Mouse (Mus musculus) large intestine, adult 2 months (tissue): Measurements from ENCODE around the gene Tsg101. TPM values are rescaled to one million over a fixed set of nuclear protein-coding genes. Genes with fewer than 3 reads are reported as not detected.

Experiments
- DNase-seq: peaks from one replicate; pipeline ENCODE4 v3.0.0-alpha.2; 2012; ENCODE audit warnings: low read depth, low spot score
- WGBS: fragments of 180-500 bp; shearing (Covaris S2); methylation state at CpG from one replicate; pipeline ENCODE4 v1.1.7; 2018; 5-methylcytosine and 5-hydroxymethylcytosine counted together
- polyA plus RNA-seq: library from polyadenylated mRNA; depleted of rRNA; stranded (reverse); fragments of >200 nt; gene quantifications from 2 replicates; pipeline ENCODE4 v1.2.3, GENCODE M21; 2012

The Tsg101 gene
- polyA plus RNA-seq, 1 experiment: 71.2 TPM

DNA sequence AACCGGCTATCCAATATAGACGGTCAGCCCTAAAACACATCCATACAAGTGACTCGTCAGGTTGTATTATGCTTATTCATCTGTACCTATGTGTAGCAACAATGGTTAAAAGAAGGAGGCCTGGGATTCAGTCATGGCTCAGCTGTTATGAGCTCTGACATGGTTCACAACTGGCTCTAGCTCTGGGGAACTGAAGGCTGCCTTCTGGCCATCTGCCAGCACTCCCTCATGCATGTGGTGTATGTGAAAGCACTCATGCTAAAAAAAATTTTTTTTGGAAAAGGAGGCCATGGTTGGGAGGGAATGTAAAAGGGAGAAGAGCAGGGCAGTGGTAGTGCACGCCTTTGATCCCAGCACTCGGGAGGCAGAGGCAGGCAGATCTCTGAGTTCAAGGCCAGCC is 39.9 kb downstream of the Tsg101 start:
- 94% methylated on average over 5 of the region's 5 CpGs for WGBS
- no peak for DNase-seq

DNA sequence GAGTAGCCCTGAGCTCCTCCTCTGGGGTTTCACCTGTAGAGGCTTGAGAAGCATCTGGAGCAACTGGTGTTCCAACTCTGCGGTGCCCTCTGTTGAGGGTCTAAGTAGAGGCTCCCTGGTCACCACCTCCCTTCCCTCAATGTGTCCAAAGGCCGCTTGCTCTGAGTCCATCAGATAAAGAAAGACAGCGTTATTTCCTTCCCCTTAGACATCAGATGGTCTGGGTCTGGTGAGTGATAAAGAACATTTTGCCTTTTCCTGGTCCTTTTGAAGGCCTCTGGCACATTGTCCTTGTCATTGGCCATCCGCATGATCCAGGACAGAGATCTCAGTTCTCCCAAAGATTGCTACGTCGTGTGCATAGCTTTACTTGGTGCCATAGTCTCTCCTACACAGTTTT is 42.5 kb downstream of the Tsg101 start:
- no peak for DNase-seq
- 80% methylated on average over 6 of the region's 6 CpGs for WGBS

DNA sequence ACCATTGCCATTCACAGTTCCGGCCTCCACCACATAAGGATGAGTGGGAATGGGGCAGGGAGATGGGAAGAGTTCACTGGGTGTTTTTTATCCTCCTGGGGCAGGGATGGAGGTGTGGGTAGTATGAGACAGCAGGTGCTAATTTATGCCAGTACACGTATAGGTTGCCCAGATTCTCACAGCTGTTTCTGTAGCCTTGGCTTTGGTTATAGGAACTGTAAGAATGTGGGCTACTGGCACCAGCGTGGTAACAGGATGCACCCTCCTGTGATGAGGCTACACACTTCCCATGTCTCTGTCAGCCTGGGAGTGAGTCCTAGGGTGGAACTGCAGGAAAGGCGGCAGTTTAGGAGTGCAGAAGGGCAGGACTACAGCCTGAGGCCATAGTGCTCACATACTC is 42.9 kb downstream of the Tsg101 start:
- no peak for DNase-seq
- 64% methylated on average over 4 of the region's 4 CpGs for WGBS

DNA sequence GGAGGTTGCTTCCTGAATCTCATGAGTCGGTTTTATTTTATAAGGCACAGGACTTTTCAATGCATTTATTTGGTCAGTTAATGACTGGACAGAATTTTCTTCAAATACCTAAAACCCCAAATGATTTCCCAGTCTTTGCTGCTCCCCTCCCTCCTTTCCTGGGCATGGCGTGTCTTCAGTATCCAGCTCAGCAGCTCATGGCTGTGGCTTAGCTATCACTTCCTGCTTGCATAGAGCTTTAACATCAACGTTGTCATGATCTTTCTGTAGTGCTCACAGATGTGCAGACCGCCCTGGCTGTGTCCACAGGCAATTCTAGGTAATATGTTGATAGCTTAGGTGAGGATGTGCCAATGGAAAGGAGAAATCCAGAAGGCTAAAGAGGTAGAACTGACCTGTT is 47.8 kb downstream of the Tsg101 start:
- 59% methylated on average over 4 of the region's 4 CpGs for WGBS
- DNase-seq: no peak

DNA sequence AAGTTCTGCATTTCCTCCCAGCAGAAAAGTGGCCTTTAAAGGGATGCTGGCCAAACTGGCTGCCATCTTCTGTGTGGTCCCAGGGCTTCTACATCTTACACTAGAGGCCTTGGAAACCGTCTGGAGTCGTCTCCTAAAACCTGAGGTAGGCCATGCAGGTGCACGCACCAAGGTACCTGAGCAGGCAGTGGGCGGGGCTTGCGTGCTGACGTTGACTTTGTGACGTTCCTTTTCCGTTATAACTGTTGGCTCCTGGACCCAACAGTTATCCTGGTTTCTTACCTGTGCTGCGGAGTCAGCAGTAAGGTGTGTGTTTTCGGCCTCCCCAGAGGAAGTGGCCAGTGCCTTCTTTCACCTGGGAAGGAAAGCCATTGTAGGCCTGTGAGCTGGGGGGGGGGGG is 58.8 kb downstream of the Tsg101 start, which contains the start of gene Ldhc:
Gene Ldhc (plus strand): TSS at position 208 of the 400 bp plus-strand sequence.
- no peak for DNase-seq
- WGBS: 39% methylated on average over 10 of the region's 10 CpGs

DNA sequence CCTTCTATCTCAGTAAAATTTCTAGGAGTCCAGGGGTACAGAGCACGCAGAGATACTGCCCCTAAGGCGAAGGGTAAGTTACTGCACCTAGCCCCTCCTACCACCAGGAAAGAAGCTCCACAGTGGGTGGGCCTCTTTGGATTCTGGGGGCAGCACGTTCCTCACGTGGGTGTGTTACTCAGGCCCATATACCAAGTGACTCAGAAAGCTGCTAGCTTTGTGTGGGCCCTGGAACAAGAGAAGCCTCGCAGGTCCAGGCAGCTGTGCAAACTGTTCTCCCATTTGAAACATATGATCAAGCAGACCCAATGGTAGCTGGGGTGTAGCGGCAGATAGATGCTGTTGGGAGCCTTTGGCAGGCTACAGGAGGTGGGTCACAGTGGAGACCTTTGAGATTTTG is 60.7 kb downstream of the Tsg101 start:
- DNase-seq: no peak
- 48% methylated on average over 6 of the region's 6 CpGs for WGBS

DNA sequence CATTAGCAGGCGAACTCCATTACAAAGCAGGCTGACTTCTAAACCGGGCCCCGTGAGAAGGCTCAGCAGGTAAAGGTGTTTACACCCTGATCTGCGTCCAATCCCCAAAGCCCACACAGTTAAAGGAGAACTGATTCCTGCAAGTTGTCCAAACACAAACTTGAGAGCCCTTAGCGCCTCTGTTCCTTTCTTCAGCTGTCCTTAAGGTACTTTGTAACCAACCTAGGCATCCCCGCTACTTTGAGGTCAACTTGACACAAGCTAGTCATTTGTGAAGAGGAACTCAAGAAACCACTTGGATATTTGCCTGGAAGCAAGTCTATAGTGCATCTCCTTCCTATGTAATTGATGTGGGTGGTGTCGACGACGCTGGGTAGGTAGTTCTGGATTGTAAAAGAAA is 62.3 kb downstream of the Tsg101 start:
- DNase-seq: no peak
- 66% methylated on average over 9 of the region's 9 CpGs for WGBS

DNA sequence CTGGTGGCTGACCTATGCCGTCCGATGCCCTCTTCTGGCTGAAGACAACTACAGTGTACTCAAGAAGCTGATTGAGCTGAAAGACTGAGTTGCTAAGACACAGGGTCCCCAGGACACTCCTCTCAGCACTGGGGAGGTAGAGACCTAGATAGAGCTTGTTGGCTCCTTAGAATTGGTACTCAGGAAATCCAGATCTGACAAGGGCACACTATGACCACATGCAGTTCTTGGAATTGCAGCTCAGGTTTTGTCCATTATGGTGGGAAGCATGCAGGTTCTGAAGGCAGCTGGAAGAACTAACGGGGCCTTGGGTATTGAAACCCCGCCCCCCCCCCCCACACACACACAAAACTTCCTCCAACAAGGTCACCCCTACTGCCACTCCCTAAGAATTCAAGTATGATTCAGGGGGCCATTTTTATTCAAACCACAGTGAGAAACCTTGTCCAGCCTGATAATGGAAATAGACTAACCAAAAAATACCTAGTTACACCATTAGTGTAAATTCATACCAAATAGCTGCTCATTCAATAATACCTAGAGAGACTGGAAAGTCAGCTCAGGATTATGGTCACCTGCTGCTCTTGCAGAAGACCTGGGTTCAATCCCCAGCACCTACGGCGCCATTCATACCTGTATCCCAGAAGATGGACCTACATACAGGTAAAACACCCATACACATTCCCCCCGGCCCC is 63.8 kb downstream of the Tsg101 start:
- DNase-seq: no peak
- 75% methylated on average over 7 of the region's 7 CpGs for WGBS

DNA sequence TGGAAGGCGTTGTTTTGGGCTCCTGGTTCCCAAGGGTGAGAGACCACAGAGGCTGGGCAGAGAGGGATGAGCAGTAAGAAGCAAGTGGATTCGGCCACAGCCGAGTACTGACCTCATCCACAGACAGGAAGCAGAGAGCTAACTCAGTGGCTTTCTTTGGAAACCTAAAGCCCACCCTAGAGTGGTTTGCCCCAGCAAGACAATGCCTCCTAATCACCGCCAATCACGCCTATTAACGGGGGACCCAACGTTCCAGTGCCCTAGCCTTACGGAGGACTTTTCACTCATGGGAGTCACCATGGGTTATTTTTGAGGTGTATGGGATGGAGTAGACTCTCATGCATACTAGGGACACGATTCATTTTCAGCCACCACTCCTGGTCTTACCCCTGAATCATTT is 66.4 kb downstream of the Tsg101 start:
- WGBS: 91% methylated on average over 9 of the region's 9 CpGs
- DNase-seq: no peak

DNA sequence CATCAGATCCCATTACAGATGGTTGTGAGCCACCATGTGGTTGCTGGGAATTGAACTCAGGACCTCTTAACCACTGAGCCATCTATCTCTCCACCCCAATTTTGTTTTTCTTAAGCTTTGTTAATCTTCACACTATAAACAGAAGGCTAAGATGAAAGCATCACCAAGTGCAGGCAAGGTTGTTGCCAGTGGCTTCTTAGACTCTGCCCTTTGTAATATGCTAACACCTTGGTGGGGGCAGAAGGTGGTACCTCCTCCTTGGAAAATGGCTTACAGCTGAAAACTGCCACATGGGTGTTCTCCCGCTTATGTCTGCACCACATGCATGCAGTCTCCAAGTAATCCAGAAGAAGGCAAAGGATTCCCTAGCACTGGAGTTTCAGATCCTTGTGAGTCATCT is 67.1 kb downstream of the Tsg101 start:
- WGBS: 78% methylated on average over 1 of the region's 1 CpGs

DNA sequence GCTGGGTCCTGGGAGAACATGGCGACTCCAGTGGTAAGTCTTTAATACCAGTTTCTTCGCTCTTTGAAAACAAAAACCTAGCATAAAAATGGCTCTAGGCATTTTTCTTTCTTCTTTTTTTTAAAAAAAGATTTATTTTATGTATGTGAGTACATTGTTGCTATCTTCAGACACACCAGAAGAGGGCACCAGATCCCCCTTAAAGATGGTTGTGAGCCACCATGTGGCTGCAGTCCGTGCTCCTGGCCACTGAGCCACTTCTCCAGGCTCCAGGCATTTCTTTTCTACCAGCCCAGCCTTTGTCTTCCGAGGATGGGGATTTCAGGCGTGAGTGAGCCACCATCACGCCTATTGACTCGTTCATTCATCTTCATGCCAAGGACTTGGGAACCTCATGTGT is 68.7 kb downstream of the Tsg101 start:
- WGBS: 83% methylated on average over 7 of the region's 7 CpGs
- no peak for DNase-seq

More for the DNA sequence above, 67.1 kb downstream of the Tsg101 start:
- DNase-seq: no peak

DNA sequence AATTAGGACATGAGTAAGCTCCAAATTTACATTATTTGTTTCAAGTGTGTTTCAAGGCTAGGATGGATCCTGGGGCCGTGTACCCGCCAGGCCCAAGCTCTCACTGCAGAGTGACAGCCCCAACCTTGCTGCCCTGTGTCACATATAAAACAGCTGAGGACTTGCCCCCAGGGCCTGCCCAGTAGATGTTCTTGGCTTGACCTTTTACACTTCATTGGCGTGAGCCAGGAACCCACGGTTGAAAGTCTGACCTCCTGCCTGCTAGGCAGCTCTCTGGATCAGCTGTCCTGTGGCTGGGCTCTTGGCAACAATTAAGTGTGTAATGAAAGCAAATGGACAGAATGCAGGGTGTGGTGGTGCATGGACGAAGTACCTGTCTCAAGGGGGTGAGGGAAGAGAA is 70.5 kb downstream of the Tsg101 start:
- no peak for DNase-seq

DNA sequence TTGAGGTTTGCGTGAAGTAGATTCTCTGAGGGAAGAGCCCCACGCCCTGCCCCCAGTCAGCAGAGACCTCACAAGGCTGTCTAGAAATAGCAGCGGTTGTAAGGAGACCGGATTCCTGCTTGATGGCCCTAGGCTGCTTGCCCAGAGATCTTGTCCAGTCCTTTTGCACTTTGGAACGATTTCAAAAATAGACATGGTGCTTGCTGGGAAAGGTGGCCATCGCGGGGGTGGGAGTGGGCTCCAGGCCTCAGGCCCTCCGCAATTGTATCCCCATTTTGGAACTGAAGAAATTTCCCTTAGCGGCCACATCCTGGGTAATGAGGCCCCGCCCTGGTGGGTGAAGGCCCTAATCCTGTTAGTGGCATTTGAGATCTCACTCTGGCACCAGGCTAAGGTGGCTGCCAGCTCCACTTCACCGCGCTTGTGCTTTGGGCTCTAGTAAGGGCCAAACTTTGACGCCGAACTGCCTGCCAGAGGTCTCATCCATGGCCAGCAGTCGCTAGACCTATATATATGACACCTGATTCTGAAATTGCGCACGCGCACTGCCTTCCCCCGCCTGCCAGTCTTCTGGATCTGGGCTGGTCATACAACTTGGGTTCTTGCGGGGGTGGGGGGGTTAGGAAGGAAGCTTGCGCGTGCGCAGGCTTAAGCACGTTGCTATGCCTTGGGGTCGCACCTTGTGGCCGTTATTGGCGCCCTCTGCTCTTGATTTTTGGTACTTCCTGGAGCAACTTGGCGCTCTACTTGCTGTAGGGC is 73.1 kb downstream of the Tsg101 start:
- 2% methylated on average over 28 of the region's 28 CpGs for WGBS
- DNase-seq: no peak

More for the DNA sequence above, 70.5 kb downstream of the Tsg101 start:
- 84% methylated on average over 5 of the region's 5 CpGs for WGBS

DNA sequence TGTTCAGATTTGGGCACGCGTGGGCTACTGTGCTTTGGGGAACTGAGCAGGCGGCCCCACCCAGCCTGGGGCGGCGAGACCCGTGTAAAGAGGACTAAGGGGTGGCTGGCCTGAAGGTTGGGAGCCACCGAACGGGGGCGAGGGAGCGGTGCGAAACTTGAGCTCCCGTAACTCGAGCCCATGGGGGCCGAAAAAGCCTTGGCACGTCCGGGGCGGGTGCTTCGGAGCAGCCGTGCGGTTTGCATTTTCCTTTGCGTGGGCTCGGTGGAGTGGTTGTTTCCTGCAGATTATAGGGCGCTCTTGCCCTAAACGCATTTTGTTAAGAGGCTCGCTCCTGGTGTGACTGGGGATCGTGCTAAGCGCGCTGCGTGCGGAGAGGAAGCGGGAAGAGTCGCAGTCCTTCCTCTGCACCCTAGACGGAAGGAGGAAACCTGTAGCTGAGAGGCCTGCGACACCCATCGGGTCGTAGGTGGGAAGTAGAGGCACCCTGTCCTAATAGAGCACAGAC is 73.7 kb downstream of the Tsg101 start:
- 0% methylated on average over 36 of the region's 36 CpGs for whole genome bisulfite sequencing
- no peak for DNase-seq

DNA sequence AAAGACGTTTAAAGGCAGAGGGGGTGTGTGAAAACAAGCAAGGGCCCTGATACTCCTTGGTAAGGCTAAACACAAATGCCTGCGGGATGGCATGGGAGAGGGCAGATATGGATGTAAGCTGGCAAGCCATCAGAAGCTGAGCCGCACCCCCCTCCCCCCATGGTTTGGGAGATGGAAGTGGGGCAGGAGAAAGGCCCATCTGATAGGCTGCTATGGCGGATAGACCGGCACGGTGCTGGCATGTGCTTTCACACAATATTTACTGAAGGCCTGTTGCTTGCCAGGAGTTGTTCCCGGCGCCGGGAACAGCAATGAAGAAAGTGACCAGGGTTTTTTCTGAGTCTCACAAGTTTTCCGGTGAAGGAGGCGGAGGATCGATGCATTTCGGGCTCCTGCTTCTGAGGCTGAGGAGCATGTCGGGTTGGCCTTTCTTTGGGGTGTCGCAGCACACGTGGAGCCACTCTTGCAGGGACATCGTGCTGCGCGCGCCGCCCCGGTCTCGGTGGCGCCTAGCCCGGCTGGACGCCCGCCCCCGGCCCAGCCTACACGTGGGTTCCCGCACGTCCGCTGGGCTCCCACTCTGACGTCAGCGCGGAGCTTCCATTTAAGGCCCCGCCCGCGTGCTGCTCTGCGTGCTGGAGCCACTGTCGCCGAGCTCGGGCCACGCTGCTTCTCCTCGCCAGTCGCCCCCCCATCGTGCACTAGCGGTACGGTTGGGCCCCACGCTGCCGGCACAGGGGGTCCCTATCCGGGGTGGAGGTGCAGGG is 74.4 kb downstream of the Tsg101 start:
- no peak for DNase-seq
- WGBS: 1% methylated on average over 51 of the region's 51 CpGs

DNA sequence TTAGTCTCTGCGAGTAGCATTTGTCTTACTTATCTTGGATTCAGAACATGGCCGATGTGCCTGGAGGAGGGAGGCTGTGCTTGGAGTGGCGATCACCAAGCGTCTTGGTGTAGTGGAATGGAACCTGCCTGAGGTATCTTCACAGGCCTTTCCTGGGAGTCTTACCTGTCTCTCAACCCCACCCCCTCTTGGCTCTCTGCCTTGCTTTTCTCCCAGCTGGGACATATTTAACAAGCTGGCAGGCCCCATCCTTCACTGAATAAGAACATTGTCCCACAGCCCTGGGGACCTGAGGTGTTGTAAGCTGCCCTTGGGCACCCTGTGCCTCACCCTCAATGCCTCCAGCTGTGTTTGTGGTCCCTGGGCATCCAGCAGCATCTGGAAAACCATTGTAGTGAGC is 76.2 kb downstream of the Tsg101 start:
- 70% methylated on average over 4 of the region's 4 CpGs for WGBS
- DNase-seq: no peak

DNA sequence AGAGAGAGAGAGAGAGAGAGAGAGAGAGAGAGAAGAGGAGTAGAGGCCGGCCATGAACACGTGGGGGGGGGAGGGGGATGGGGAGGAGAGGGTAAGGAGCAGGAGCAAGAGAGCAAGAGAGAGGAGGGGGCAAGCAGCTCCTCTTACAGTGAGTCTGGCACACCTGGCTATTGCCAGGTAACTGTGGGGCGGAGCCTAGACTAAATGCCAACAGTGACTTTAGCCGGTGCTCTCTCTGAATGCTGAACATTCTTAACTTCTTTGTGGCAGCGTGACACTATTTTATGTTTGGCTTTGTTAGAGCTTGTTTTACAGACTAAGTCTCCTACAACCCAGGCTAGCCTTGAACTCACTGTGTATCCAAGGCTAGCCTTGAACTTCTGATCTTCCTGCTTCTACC is 77.5 kb downstream of the Tsg101 start:
- no peak for DNase-seq
- 19% methylated on average over 5 of the region's 5 CpGs for WGBS

DNA sequence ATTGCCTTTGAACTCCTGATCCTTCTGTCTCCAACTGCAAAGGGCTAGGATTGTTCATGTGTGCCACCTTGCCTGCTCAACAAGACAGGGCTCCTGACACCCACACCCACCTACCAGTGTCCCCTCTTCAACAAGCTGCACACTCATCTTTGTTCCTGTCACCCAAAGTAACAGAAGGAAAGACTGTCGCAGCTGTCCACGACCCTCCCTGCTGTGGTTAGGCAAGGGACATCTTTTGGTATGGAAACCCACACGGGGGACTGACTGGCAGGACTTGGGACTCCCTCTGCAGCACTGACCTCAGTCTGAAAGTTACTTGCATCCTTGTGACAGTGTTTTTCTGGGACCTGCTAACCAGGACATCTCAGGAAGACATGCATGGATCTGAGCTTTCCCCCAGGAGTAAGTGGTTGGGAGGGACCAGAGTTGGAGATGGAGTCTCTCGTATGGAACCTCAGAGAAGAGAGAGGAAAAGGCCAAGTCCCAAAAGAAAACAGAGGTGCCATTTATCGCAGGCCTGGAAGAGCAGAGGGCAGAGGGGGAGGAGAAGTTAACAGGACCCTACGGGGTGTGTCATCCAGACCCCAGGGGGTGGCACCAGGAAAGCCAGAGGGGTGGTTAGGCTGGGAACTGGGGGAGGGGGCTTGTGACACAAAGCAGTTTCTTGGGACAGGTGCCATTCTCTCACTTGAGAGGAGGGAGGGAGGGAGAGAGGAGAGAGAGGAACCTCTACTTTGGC is 78.8 kb downstream of the Tsg101 start, which contains the start of gene Ldha:
Gene Ldha (plus strand): TSS at position 689 of the 739 bp plus-strand sequence.
- DNase-seq: no peak
- 66% methylated on average over 6 of the region's 6 CpGs for WGBS

DNA sequence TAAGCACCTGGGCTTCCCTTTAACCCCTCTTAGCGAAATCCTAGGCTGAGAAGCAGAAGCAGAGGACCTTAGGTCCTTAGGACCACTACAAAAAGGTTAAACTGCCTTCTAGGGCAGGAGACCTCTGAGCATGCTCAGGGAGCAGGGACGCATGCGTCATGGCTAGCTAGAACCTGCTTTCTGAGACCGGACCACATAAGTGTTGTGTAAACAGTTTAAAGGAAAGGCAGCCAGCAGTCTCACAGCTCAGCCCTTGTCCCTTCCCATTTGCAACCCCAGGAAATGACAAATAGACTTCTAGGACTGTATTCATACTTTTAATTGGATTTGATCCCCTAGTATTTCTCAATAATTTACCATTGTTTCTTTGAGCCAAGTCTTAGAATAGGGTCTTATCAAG is 79.4 kb downstream of the Tsg101 start:
- whole genome bisulfite sequencing: 24% methylated on average over 4 of the region's 4 CpGs
- no peak for DNase-seq

DNA sequence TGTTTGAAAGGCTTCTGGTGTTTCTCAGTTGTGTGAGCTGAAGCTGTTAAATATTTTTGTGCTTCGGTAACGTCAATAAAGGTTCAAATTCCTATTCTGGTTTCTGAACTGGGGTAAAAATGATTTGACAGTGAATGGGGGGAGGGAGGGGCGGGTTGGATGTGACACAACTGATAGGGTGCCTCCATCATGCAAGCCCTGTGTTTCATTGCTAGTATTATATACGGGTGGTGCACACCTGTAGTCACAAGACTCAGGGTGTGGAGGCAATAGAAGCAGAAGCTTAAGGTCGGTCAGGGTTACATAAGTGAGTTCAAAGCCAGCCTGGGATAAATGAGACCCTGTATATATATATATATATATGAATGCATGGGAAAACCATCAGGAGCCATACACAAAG is 79.9 kb downstream of the Tsg101 start:
- 39% methylated on average over 5 of the region's 5 CpGs for WGBS
- no peak for DNase-seq
